Mouse (Mus musculus) heart, postnatal 0 days (tissue): ENCODE data around the gene Gap43. TPM values are rescaled to one million over a fixed set of nuclear protein-coding genes. Genes with fewer than 3 reads are reported as not detected.

Experiments
- ATAC-seq: fragments of 200-750 bp; cut with Nextera tagmentation; 2 replicates; pipeline ENCODE4 v1.8.0; 2017; ENCODE audit warnings: low read depth, moderate number of reproducible peaks, moderate library complexity; ENCODE audit not compliant: insufficient read depth
- DNase-seq: peaks from one replicate; pipeline ENCODE4 v3.0.0-alpha.2; 2016; ENCODE audit warnings: low spot score
- H3K27ac ChIP-seq: fragments of 300-500 bp; sonication (generic); 2 replicates; pipeline ENCODE4 v1.5.1; 2014; ENCODE audit warnings: low read depth, mild to moderate bottlenecking
- H3K27me3 ChIP-seq: fragments of 300-500 bp; sonication (generic); 2 replicates; pipeline ENCODE4 v1.6.1; 2014; ENCODE audit warnings: low read length, mixed read lengths; ENCODE audit not compliant: control insufficient read depth, insufficient read depth
- H3K36me3 ChIP-seq: fragments of 300-500 bp; sonication (generic); replicated peaks from 2 replicates; pipeline ENCODE4 v1.6.1; 2014; ENCODE audit warnings: low read length, mixed read lengths; ENCODE audit not compliant: control insufficient read depth, insufficient read depth
- H3K4me1 ChIP-seq: fragments of 300-500 bp; sonication (generic); 2 replicates; pipeline ENCODE4 v1.6.1; 2014; ENCODE audit warnings: antibody characterized with exemption; ENCODE audit not compliant: control insufficient read depth, insufficient read depth
- H3K4me2 ChIP-seq: fragments of 300-500 bp; sonication (generic); 2 replicates; pipeline ENCODE4 v1.6.1; 2014; ENCODE audit warnings: low read depth, mild to moderate bottlenecking, low read length, moderate library complexity
- H3K4me3 ChIP-seq: fragments of 300-500 bp; sonication (generic); 2 replicates; pipeline ENCODE4 v1.5.1; 2014; ENCODE audit warnings: low read depth, low read length
- H3K9ac ChIP-seq: fragments of 300-500 bp; sonication (generic); replicated peaks from 2 replicates; pipeline ENCODE4 v1.6.1; 2014; ENCODE audit warnings: low read depth, low read length, mixed read lengths
- H3K9me3 ChIP-seq: fragments of 300-500 bp; sonication (generic); replicated peaks from 2 replicates; pipeline ENCODE4 v1.6.1; 2016; ENCODE audit warnings: low read length; ENCODE audit not compliant: control insufficient read depth
- CTCF ChIP-seq: IDR thresholded peaks from 2 replicates; pipeline ENCODE4 v1.5.1; 2016; ENCODE audit warnings: antibody characterized with exemption, control low read depth, low read depth
- EP300 ChIP-seq: IDR thresholded peaks from 2 replicates; pipeline ENCODE4 v1.6.1; 2016; ENCODE audit warnings: antibody characterized with exemption, low read depth
- WGBS: fragments of 180-500 bp; shearing (Covaris S2); extraction: QIAGEN DNeasy Blood & Tissue Kit; methylation state at CpG from one replicate; pipeline ENCODE4 v1.1.7; 2014; 5-methylcytosine and 5-hydroxymethylcytosine counted together
- polyA plus RNA-seq: library from polyadenylated mRNA; unstranded; fragments of >200 nt; fragmentation: Nextera tagmentation; extraction: Ambion mirVana; gene quantifications from 2 replicates; pipeline ENCODE4 v1.2.1, GENCODE M21; 2015
- total RNA-seq: library from RNA; depleted of rRNA; stranded (reverse); fragments of >200 nt; gene quantifications from 2 replicates; pipeline ENCODE4 v1.2.3, GENCODE M21; 2014; ENCODE audit warnings: low replicate concordance

Gap43 gene
- total and polyA plus RNA-seq, 2 experiments from 2014 or later: 5.6 to 6.7 TPM

DNA sequence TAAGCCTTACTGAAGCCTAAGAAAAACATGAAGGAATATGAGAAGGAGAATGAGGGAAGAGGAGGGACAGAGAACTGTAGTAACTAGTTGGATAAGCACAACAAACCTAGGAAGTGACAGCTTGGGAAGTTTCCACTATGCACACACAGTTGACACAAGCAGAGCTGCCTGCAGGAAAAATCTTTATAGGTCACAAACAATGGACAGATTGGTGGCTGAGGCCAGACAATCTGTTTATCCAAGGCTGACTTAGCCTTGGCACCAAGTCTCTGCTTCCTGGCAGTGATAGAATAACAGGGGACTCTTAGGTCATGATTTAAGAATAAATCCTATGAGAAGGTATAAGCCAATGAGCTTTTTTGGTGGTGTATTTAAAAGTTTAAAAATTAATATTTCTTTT is 20.6 kb downstream of the Gap43 start:
- H3K27ac ChIP-seq: peak overlapping the region; percentile 67
- peak; percentile 79 for ATAC-seq
- DNase-seq: peak; percentile 45

GRCm38 (mm10) chr16:42319365-42319764 is 21.1 kb downstream of the Gap43 start:
- no peaks in the 10 kb centered on the region for H3K27me3 ChIP-seq
- 65% methylated on average over 5 of the region's 5 CpGs for WGBS
- no peak overlapping the region for H3K4me2 ChIP-seq
- peak overlapping the region; percentile 67 for H3K27ac ChIP-seq
- DNase-seq (no peak), ATAC-seq (no peak)
- no peak overlapping the region for H3K4me3 ChIP-seq
- no peaks in the 10 kb centered on the region for H3K36me3 ChIP-seq
- no peak for TF ChIP-seq EP300
- no peak for TF ChIP-seq CTCF
- no peak overlapping the region for H3K9ac ChIP-seq
- H3K9me3 ChIP-seq: no peaks in the 10 kb centered on the region
- no peaks in the 10 kb centered on the region for H3K4me1 ChIP-seq

More for the DNA sequence above, 20.6 kb downstream of the Gap43 start:
- no peak overlapping the region for H3K4me3 ChIP-seq
- TF ChIP-seq CTCF (no peak), EP300 (no peak)
- H3K27me3 ChIP-seq: no peaks in the 10 kb centered on the region
- no peak overlapping the region for H3K4me2 ChIP-seq
- no peaks in the 10 kb centered on the region for H3K9me3 ChIP-seq
- H3K9ac ChIP-seq: no peak overlapping the region
- no peaks in the 10 kb centered on the region for H3K4me1 ChIP-seq
- H3K36me3 ChIP-seq: no peaks in the 10 kb centered on the region

- Histone ChIP-seq H3K4me3 (no peak overlapping the region), H3K27ac (no peak overlapping the region), H3K36me3 (no peaks in the 10 kb centered on the region), H3K27me3 (no peaks in the 10 kb centered on the region), H3K9ac (no peak overlapping the region), H3K9me3 (no peaks in the 10 kb centered on the region), H3K4me2 (no peak overlapping the region), H3K4me1 (peaks cover 6% of the 10 kb centered on the region; the same call in 1 of the 2 replicates)
- DNase-seq: no peak
- 89% methylated on average over 1 of the region's 1 CpGs for WGBS
- TF ChIP-seq EP300: no peak
- TF ChIP-seq CTCF: no peak
- ATAC-seq: no peak
Measured at GRCm38 (mm10) chr16:42312125-42312524, 28.3 kb downstream of the Gap43 start.

DNA sequence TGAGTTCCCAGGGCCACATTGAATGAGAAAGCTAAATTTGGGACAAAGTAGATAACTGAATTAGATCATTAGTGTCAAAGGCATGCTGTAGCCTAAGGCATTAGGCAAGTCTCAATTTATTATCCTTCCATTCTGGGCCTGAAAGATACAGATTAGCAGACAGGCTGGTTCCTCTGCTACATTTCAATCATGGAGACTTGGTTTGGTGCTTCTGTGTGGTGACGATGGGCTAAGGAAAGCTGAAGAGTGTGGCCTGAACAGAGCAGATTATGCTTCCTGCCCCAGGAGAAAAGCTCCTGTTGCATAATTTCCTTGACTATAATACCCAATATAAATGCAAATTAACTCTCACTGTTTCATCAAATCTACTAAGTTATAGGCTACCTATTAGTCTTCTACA is 31.7 kb downstream of the Gap43 start:
- ATAC-seq (no peak), DNase-seq (no peak)
- Histone ChIP-seq H3K27ac (no peak overlapping the region), H3K9me3 (no peaks in the 10 kb centered on the region), H3K36me3 (no peaks in the 10 kb centered on the region), H3K4me2 (no peak overlapping the region), H3K4me1 (peaks cover 6% of the 10 kb centered on the region; the same call in 1 of the 2 replicates), H3K9ac (no peak overlapping the region), H3K27me3 (no peaks in the 10 kb centered on the region), H3K4me3 (no peak overlapping the region)
- TF ChIP-seq CTCF (no peak), EP300 (no peak)
- WGBS: 62% methylated on average over 1 of the region's 1 CpGs

GRCm38 (mm10) chr16:42305934-42306701 is 34.3 kb downstream of the Gap43 start:
- peak; percentile 67 for DNase-seq
- H3K4me3 ChIP-seq: peak overlapping the region; percentile 31
- peak overlapping the region; percentile 61 for H3K4me2 ChIP-seq
- H3K36me3 ChIP-seq: no peaks in the 10 kb centered on the region
- no peaks in the 10 kb centered on the region for H3K27me3 ChIP-seq
- peaks cover 6% of the 10 kb centered on the region; the same call in 1 of the 2 replicates for H3K4me1 ChIP-seq
- H3K9me3 ChIP-seq: no peaks in the 10 kb centered on the region
- ATAC-seq: peak; percentile 89
- H3K9ac ChIP-seq: 0 out of 2 replicates have a peak overlapping the region, but pooled peaks have one; percentile 31
- H3K27ac ChIP-seq: peak overlapping the region; percentile 71
- TF ChIP-seq CTCF (peak; percentile 15; the same call in 1 of the 2 replicates), EP300 (peak; percentile 70; the same call in 1 of the 2 replicates)
- 4% methylated on average over 14 of the region's 14 CpGs for WGBS

GRCm38 (mm10) chr16:42303461-42303860 is 37.0 kb downstream of the Gap43 start:
- TF ChIP-seq CTCF (no peak), EP300 (no peak)
- H3K4me2 ChIP-seq: no peak overlapping the region
- WGBS: 71% methylated on average over 6 of the region's 6 CpGs
- H3K27ac ChIP-seq: no peak overlapping the region
- H3K27me3 ChIP-seq: no peaks in the 10 kb centered on the region
- no peaks in the 10 kb centered on the region for H3K9me3 ChIP-seq
- ATAC-seq: no peak
- H3K9ac ChIP-seq: no peak overlapping the region
- DNase-seq: no peak
- no peaks in the 10 kb centered on the region for H3K36me3 ChIP-seq
- H3K4me1 ChIP-seq: peaks cover 3% of the 10 kb centered on the region; the same call in 1 of the 2 replicates
- H3K4me3 ChIP-seq: no peak overlapping the region
